Mouse (Mus musculus): ENCODE data around the gene Dhdds. TPM values are rescaled to one million over a fixed set of nuclear protein-coding genes. Genes with fewer than 3 reads are reported as not detected.

Dhdds gene
- polyA plus RNA-seq, 1 experiment from 2014 or later, result 44.2 TPM

GRCm38 (mm10) chr4:133967866-133968149 lies 32.9 kb downstream of the Dhdds start:
- peak; percentile 93 for ATAC-seq (ENCODE audit: low read depth)
- Histone ChIP-seq H3K9me3 (ENCODE audit: control insufficient read depth, low read length) (no peaks in the 10 kb centered on the region), H3K9ac (ENCODE audit: low read length) (peak overlapping the region; percentile 95), H3K27me3 (ENCODE audit: control insufficient read depth, insufficient read depth, low read depth, low read length) (no peaks in the 10 kb centered on the region), H3K4me2 (ENCODE audit: low read depth, low read length) (peak overlapping the region; percentile 80), H3K4me3 (ENCODE audit: low read length) (peak overlapping the region; percentile 79), H3K27ac (ENCODE audit: low read length) (peak overlapping the region; percentile 100), H3K36me3 (ENCODE audit: control insufficient read depth, insufficient read depth, low read length) (peaks cover 32% of the 10 kb centered on the region), H3K4me1 (replicated peaks; ENCODE audit: control insufficient read depth, insufficient read depth, low read length) (peaks cover 20% of the 10 kb centered on the region)
- WGBS, result 0% methylated on average over 27 of the region's 29 CpGs

- Histone ChIP-seq H3K36me3 (ENCODE audit: control insufficient read depth, insufficient read depth, low read length) (peaks cover 33% of the 10 kb centered on the region), H3K4me2 (ENCODE audit: low read depth, low read length) (peak overlapping the region; percentile 92), H3K4me1 (replicated peaks; ENCODE audit: control insufficient read depth, insufficient read depth, low read length) (peaks cover 20% of the 10 kb centered on the region), H3K27ac (ENCODE audit: low read length) (peak overlapping the region; percentile 100), H3K9ac (ENCODE audit: low read length) (peak overlapping the region; percentile 95), H3K4me3 (ENCODE audit: low read length) (peak overlapping the region; percentile 79), H3K27me3 (ENCODE audit: control insufficient read depth, insufficient read depth, low read depth, low read length) (no peaks in the 10 kb centered on the region), H3K9me3 (ENCODE audit: control insufficient read depth, low read length) (no peaks in the 10 kb centered on the region)
- WGBS, result under 1% methylated on average over 83 of the region's 101 CpGs
- peak; percentile 88 for ATAC-seq (ENCODE audit: low read depth)
Measured at GRCm38 (mm10) chr4:133967138-133967865, 33.4 kb downstream of the Dhdds start.

DNA sequence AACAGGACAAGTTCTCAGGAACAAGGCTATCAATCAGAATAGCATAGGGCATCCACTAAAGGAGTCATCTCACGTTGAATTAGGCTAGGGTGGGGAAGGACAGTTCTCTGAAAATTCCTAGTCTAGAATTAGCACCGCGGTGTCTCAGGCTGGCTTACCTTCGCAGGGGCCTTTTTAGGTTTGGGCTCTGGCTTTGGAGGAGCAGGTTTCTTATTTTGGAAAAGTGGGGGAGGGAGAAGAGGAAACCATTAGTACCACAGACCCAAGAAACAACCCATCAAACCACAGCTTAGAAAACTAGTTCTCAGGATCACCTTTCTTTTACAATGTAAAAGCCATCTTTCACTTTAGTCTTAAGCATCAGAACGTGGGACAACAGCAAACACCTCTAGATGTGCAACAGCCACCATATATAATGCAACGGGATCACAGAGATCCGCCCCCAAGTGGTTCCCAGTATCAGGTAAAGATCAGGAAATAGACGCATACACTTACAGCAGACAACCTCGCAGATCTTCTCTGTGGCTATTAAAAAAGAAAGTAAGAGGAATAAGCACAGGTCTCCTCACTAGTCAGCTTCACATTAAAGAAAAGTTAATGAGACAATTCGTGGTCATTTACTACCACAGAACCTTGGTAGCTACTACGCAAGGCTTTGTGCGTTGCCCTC lies 34.3 kb downstream of the Dhdds start:
- Histone ChIP-seq H3K4me2 (ENCODE audit: low read depth, low read length) (peak overlapping the region; percentile 92), H3K9ac (ENCODE audit: low read length) (peak overlapping the region; percentile 61), H3K36me3 (ENCODE audit: control insufficient read depth, insufficient read depth, low read length) (peaks cover 33% of the 10 kb centered on the region), H3K4me1 (replicated peaks; ENCODE audit: control insufficient read depth, insufficient read depth, low read length) (peaks cover 20% of the 10 kb centered on the region), H3K4me3 (ENCODE audit: low read length) (peak overlapping the region; percentile 79), H3K27ac (ENCODE audit: low read length) (peak overlapping the region; percentile 50; the same call in 1 of the 2 replicates), H3K27me3 (ENCODE audit: control insufficient read depth, insufficient read depth, low read depth, low read length) (no peaks in the 10 kb centered on the region), H3K9me3 (ENCODE audit: control insufficient read depth, low read length) (no peaks in the 10 kb centered on the region)
- ATAC-seq (ENCODE audit: low read depth), result no peak
- WGBS, result 29% methylated on average over 12 of the region's 12 CpGs

DNA sequence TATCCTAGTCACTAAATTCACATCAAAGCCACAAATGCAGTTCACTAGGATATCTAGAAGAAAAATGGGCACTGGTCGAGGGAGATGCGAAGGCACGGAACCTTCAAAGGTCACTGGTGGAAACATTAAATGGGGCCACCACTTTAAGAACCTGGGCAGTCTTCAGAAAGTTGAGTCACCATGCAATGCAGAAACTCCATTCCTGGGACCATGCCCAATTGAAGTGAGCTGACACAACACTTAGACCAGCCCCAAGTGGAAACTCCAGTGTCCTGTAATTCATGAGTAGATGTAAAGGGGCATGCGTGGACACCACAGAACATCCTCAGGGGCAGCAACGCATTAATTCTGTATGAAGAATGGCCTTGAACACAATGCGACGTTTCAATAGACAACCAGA lies 38.2 kb downstream of the Dhdds start:
- no peak overlapping the region for H3K27ac ChIP-seq (ENCODE audit: low read length)
- H3K9ac ChIP-seq (ENCODE audit: low read length), result no peak overlapping the region
- peaks cover 33% of the 10 kb centered on the region for H3K36me3 ChIP-seq (ENCODE audit: control insufficient read depth, insufficient read depth, low read length)
- 74% methylated on average over 7 of the region's 7 CpGs for WGBS
- no peak overlapping the region for H3K4me3 ChIP-seq (ENCODE audit: low read length)
- ATAC-seq (ENCODE audit: low read depth), result no peak
- no peaks in the 10 kb centered on the region for H3K9me3 ChIP-seq (ENCODE audit: control insufficient read depth, low read length)
- H3K27me3 ChIP-seq (ENCODE audit: control insufficient read depth, insufficient read depth, low read depth, low read length), result no peaks in the 10 kb centered on the region
- peaks cover 13% of the 10 kb centered on the region for H3K4me1 ChIP-seq (replicated peaks; ENCODE audit: control insufficient read depth, insufficient read depth, low read length)
- no peak overlapping the region for H3K4me2 ChIP-seq (ENCODE audit: low read depth, low read length)

GRCm38 (mm10) chr4:133958884-133959283 lies 41.8 kb downstream of the Dhdds start:
- H3K36me3 ChIP-seq (ENCODE audit: control insufficient read depth, insufficient read depth, low read length), result peaks cover 12% of the 10 kb centered on the region
- H3K27me3 ChIP-seq (ENCODE audit: control insufficient read depth, insufficient read depth, low read depth, low read length), result no peaks in the 10 kb centered on the region
- H3K9me3 ChIP-seq (ENCODE audit: control insufficient read depth, low read length), result no peaks in the 10 kb centered on the region
- no peak for ATAC-seq (ENCODE audit: low read depth)
- no peaks in the 10 kb centered on the region for H3K4me1 ChIP-seq (replicated peaks; ENCODE audit: control insufficient read depth, insufficient read depth, low read length)
- 73% methylated on average over 1 of the region's 1 CpGs for WGBS
- H3K9ac ChIP-seq (ENCODE audit: low read length), result no peak overlapping the region
- H3K4me2 ChIP-seq (ENCODE audit: low read depth, low read length), result no peak overlapping the region
- H3K27ac ChIP-seq (ENCODE audit: low read length), result no peak overlapping the region
- H3K4me3 ChIP-seq (ENCODE audit: low read length), result no peak overlapping the region

- no peaks in the 10 kb centered on the region for H3K36me3 ChIP-seq (ENCODE audit: control insufficient read depth, insufficient read depth, low read length)
- H3K4me3 ChIP-seq (ENCODE audit: low read length), result no peak overlapping the region
- H3K27me3 ChIP-seq (ENCODE audit: control insufficient read depth, insufficient read depth, low read depth, low read length), result no peaks in the 10 kb centered on the region
- no peak overlapping the region for H3K27ac ChIP-seq (ENCODE audit: low read length)
- 76% methylated on average over 4 of the region's 4 CpGs for WGBS
- no peak overlapping the region for H3K4me2 ChIP-seq (ENCODE audit: low read depth, low read length)
- no peaks in the 10 kb centered on the region for H3K4me1 ChIP-seq (replicated peaks; ENCODE audit: control insufficient read depth, insufficient read depth, low read length)
- no peaks in the 10 kb centered on the region for H3K9me3 ChIP-seq (ENCODE audit: control insufficient read depth, low read length)
- no peak overlapping the region for H3K9ac ChIP-seq (ENCODE audit: low read length)
- no peak for ATAC-seq (ENCODE audit: low read depth)
Measured at GRCm38 (mm10) chr4:133956358-133956757, 44.4 kb downstream of the Dhdds start.

DNA sequence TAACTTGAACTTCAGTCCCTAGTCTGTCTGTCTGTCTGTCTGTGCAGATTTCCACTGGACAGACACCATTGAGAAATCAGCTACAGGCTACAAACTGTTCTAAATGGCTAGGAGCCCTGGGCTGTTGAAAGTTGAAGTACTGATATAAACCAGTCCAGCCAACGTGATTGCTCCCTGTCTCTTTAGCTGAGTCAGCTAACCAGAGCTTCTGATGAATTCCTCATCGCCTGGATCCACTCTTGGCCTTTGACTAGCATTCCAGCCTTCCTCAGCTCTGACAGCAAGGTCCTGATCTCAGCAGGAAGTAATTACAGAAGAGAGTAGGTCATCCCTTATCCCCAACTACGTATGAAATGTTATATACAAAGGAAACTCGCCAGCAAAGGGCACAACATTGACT lies 54.0 kb downstream of the Dhdds start:
- no peak overlapping the region for H3K4me3 ChIP-seq (ENCODE audit: low read length)
- H3K27ac ChIP-seq (ENCODE audit: low read length), result no peak overlapping the region
- H3K9ac ChIP-seq (ENCODE audit: low read length), result no peak overlapping the region
- 47% methylated on average over 4 of the region's 4 CpGs for WGBS
- peaks cover 3% of the 10 kb centered on the region for H3K9me3 ChIP-seq (ENCODE audit: control insufficient read depth, low read length)
- ATAC-seq (ENCODE audit: low read depth), result no peak
- H3K27me3 ChIP-seq (ENCODE audit: control insufficient read depth, insufficient read depth, low read depth, low read length), result no peaks in the 10 kb centered on the region
- H3K4me1 ChIP-seq (replicated peaks; ENCODE audit: control insufficient read depth, insufficient read depth, low read length), result no peaks in the 10 kb centered on the region
- no peak overlapping the region for H3K4me2 ChIP-seq (ENCODE audit: low read depth, low read length)
- no peaks in the 10 kb centered on the region for H3K36me3 ChIP-seq (ENCODE audit: control insufficient read depth, insufficient read depth, low read length)

GRCm38 (mm10) chr4:133943791-133944190 lies 56.9 kb downstream of the Dhdds start:
- WGBS, result 69% methylated on average over 3 of the region's 3 CpGs
- Histone ChIP-seq H3K27ac (ENCODE audit: low read length) (no peak overlapping the region), H3K4me2 (ENCODE audit: low read depth, low read length) (no peak overlapping the region), H3K4me3 (ENCODE audit: low read length) (no peak overlapping the region), H3K27me3 (ENCODE audit: control insufficient read depth, insufficient read depth, low read depth, low read length) (no peaks in the 10 kb centered on the region), H3K9ac (ENCODE audit: low read length) (no peak overlapping the region), H3K4me1 (replicated peaks; ENCODE audit: control insufficient read depth, insufficient read depth, low read length) (no peaks in the 10 kb centered on the region), H3K9me3 (ENCODE audit: control insufficient read depth, low read length) (peaks cover 3% of the 10 kb centered on the region), H3K36me3 (ENCODE audit: control insufficient read depth, insufficient read depth, low read length) (no peaks in the 10 kb centered on the region)
- ATAC-seq (ENCODE audit: low read depth), result no peak

- Histone ChIP-seq H3K27ac (ENCODE audit: low read length) (no peak overlapping the region), H3K4me2 (ENCODE audit: low read depth, low read length) (no peak overlapping the region), H3K27me3 (ENCODE audit: control insufficient read depth, insufficient read depth, low read depth, low read length) (no peaks in the 10 kb centered on the region), H3K4me3 (ENCODE audit: low read length) (no peak overlapping the region), H3K36me3 (ENCODE audit: control insufficient read depth, insufficient read depth, low read length) (no peaks in the 10 kb centered on the region), H3K9me3 (ENCODE audit: control insufficient read depth, low read length) (peaks cover 3% of the 10 kb centered on the region), H3K4me1 (replicated peaks; ENCODE audit: control insufficient read depth, insufficient read depth, low read length) (no peaks in the 10 kb centered on the region), H3K9ac (ENCODE audit: low read length) (no peak overlapping the region)
- 88% methylated on average over 4 of the region's 4 CpGs for WGBS
- no peak for ATAC-seq (ENCODE audit: low read depth)
Measured at GRCm38 (mm10) chr4:133942679-133943078, 58.0 kb downstream of the Dhdds start.
